Mouse (Mus musculus) ZHBTc4 (cell line): ENCODE measurements around the gene Rsg1.

Experiments
- DNase-seq: peaks from one replicate; pipeline ENCODE4 v3.0.0-alpha.2; 2011; ENCODE audit warnings: low read depth, low spot score

Gene Rsg1

GRCm38 (mm10) chr4:141211646-141212045 is 2.1 kb upstream of the Rsg1 start:
- DNase-seq: no peak

DNA sequence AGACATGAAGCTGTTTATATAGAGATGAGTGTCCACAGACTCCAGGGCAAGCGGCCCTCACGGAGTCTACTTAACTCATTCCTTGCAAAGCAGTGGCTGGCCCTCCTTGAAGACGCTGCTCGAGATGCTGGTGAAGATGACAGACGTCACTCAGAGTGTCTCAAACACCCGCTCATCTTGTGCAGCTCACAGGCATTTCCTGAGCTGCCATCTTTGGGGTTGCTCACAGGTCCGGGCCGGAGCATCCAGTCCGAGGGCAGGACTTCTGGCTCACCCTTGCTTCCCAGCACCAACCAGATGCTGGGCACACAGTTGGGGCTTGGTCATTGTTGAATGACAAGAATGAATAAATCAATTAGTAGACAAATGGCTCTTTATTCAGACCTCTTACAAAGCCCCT is 864 bp upstream of the Rsg1 start:
- DNase-seq: no peak

- DNase-seq: no peak
Observed at GRCm38 (mm10) chr4:141213342-141213741, 414 bp upstream of the Rsg1 start.

DNA sequence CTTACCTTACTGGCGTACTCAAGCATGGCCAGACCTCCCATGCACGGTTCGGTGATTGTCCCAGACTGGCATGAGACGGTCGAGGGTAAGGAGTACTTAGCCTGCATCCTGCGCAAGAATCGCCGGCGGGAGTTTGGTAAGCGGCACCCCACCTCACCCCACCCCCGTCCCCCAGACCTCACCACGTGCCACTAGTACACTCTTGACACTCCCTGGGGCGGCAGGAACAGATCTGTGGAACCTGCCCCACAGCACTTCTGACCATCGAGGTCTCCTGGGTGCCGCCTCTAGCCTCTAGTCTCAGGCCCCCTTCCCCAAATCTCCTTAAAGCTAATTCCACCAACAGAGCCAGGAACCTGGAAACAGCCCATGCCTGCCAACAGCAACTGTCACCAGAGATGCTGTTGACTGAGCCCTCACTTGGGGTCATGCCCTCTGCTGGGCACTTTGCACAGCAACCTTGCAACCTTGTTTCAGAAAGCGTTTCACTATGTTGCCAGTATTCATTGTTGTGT is 638 bp downstream of the Rsg1 start:
- peak; percentile 71 for DNase-seq

- DNase-seq: no peak
Observed at GRCm38 (mm10) chr4:141219583-141220213, 5.9 kb downstream of the Rsg1 start.

GRCm38 (mm10) chr4:141221848-141222247 is 8.1 kb downstream of the Rsg1 start:
- no peak for DNase-seq

DNA sequence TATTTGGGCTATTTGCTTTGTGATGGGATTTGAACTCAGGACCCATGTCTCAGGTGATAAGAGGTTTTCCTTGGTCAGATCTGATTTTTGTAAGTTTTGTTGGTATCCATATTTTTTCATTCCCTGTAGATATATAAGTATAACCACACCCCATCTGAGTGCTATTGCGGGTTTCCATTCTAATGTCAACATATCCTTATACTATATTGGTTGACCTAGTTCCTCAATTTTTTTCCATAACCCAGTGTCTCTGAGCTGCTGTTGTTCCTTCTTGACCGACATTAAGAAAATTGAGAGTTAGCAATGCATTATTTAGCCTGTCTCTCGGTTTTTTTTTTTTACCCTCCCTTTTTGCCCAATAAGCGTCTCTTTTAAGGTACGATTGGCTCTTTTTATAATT is 9.0 kb downstream of the Rsg1 start:
- no peak for DNase-seq

- DNase-seq: peak; percentile 53
Observed at GRCm38 (mm10) chr4:141228687-141229086, 14.9 kb downstream of the Rsg1 start.

DNA sequence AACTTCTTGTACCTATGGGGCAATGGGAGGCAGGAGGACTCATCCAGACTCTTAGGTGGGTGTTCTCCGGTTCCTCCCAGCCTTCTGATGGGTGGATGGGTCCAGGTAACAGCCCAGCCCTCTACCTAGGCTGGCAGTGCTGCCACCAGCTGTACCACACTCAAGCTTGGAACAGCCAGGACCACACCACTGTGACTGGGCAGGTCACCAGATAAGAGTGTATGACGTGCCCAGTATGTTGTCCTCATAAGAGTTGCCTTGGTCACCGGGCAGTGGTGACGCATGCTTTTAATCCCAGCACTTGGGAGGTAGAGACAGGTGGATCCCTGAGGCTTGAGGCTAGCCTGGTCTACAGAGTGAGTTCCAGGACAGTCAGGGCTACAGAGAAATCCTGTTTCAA is 19.4 kb downstream of the Rsg1 start:
- DNase-seq: no peak

- no peak for DNase-seq
Observed at GRCm38 (mm10) chr4:141235537-141236111, 21.9 kb downstream of the Rsg1 start.

- DNase-seq: no peak
Observed at GRCm38 (mm10) chr4:141236856-141237255, 23.1 kb downstream of the Rsg1 start.

DNA sequence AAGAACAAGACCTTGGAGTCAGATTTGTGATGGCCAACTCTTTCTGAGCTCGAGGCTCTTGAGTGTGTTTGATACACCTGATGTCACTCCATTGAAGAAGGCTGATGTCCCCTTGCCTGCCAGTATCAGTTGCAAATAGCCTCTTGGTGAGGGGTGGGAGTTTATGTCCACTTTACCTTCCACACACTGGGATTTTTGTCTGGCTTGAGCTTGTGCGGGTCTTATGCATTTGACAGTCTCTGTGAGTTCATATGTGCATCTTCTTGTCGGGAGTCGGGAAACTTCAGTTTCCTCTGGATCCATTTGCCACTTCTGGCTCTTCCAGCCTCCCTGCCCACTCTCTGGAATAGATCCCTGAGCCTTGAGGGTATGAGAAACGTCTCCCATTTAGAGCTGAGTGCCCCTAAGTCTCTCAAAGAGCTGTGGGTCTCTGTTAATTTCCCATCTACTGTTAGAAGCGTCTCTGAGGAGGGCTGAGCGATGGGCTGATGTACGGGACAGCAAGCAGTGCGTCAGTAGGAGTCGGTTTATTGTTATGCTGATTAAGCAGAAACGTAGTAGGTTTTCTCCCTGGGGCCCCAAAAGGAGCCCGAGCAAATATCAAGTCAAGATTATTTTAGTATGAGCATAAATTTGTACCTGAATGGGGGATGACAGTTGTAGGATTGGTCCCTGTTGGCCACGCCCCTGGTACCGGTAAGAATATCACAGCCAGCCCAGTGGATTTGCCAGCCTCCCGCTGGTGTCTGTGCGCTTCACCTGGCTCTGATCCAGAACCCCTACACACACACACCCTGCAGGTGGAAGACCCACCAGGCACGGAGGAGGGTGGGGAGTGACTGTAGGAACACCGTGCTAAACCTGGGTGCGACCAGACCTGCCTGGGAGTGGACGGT is 25.0 kb downstream of the Rsg1 start:
- DNase-seq: no peak

- peak; percentile 98 for DNase-seq
Observed at GRCm38 (mm10) chr4:141239388-141240125, 25.8 kb downstream of the Rsg1 start, which contains the start of gene Arhgef19. Arhgef19 (plus strand) TSS chr4:141239499.

DNA sequence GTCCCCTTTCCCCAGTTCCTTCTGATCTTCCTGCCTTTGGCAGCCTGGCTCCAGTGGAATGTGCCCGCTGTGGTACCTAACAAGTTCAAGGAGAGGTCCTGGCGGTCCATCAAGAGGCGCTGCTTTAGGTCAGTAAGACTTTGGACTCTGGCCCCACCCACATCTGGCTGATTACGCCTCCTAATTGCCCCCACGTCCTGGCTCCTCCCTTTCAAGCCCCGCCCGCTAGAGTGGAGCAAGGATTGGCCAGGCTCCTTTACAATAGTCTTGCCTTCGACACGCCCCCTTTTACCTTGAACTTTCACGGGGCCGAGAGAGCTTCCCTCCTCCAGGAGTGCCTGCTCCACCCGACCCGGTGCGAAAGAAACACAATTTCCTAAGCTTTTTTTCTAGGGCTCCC is 26.9 kb downstream of the Rsg1 start:
- peak; percentile 91 for DNase-seq

- no peak for DNase-seq
Observed at GRCm38 (mm10) chr4:141241861-141242260, 28.1 kb downstream of the Rsg1 start.

- DNase-seq: no peak
Observed at GRCm38 (mm10) chr4:141242651-141243241, 29.0 kb downstream of the Rsg1 start.

DNA sequence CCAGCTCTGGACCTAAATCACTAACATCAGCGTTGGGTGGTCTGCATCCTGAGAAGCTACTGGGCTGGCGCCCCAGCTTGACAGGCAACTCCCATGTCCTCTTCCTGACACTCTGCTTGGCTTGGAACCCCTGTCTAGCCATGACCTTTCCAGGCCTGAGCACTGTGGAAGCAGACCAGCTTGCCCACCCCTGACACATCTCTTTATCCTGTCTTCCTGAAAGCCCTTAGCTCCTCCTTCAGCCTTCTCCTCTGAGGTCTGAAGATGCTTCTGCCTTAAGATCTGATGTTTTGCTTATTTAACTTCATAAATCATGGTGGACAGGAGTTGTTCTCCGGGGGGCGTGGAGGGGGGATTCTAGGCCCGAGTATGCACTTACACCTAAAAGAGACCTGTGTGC is 29.9 kb downstream of the Rsg1 start:
- DNase-seq: no peak

GRCm38 (mm10) chr4:141244401-141244800 is 30.6 kb downstream of the Rsg1 start:
- DNase-seq: no peak

DNA sequence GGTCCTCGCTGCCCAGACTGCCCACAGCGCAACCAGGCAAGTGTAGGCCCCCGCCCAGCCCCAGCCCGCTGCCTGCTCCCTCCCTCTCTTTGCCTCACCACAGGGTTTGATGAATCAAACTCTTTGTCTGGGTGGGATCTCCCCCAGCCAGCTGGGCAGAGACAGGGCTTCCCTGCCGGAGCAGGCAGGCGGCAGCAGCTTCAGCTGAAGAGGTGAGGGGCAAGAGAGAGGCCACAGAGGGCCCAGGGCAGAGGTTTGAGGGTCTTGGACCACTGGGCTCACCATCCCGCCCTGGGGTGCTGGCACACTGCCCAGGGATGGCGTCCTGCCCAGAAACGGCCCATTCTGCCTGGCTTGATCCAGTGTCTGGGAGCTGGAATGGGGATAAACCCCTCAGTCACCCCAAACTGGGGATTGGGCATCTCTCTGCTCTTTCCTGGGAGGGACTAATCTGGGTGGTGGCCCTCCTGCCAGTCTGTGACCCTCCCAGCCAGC is 31.2 kb downstream of the Rsg1 start:
- DNase-seq: no peak

DNA sequence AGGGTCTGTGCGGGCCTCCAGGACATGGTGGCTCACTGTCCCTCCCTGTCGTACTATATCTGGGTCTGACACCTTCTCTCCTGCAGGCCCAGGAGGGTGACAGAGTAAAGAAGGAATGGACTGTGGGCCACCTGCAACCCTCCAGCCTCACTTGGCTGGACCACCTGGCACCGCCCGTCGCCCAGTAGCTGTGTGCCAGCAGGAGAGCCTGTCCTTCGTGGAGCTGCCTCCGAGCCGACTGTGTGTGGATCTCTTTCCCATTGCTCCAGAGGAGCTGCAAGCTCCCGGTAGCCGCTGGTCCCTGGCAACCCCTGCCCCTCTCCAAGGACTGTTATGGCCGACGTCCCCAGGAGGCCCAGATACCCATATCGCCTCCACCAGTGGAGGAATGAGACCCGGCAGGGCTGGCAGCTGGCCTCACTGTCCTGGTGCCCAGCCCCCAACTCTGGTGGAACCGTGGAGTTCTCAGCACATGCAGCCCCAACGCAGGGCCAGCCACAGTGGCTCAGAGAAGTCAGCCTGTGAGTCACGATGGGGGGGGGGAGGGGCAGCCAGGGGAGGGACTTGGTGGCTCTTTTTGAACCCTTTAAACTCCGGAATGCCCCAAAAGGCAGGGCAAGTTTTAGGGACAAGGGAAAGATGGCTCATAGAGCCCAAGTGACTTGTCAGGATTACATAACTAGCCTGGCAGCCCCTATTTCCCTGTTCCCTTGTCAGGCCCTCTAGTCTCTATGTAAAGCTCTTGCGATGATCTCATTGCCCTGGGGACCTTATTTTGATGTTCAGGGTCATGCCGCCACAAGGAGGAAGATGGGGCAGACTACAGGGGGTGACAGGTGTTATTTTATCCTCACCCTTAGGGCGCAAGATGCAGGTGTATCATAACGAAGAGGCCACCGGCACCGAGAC is 32.6 kb downstream of the Rsg1 start:
- DNase-seq: no peak
